Mouse (Mus musculus) liver, embryonic 12.5 days (tissue): ENCODE measurements around the gene Dhdh. TPM values are rescaled to one million over a fixed set of nuclear protein-coding genes. Genes with fewer than 3 reads are reported as not detected.
A peak's percentile ranks its signal among the peaks of the same experiment; 100 is the strongest.
"Not testable (repeated sequence)": the region's sequence is repeated elsewhere in the genome, so short reads cannot be mapped to it uniquely, and the experiment has no call there.

Experiments
- ATAC-seq: fragments of 200-750 bp; cut with Nextera tagmentation; 2 replicates; pipeline ENCODE4 v1.8.0; 2017; ENCODE audit warnings: moderate number of reproducible peaks, mild to moderate bottlenecking, moderate library complexity
- H3K27ac ChIP-seq: fragments of 300-500 bp; sonication (generic); 2 replicates; pipeline ENCODE4 v1.5.1; 2016; ENCODE audit warnings: mild to moderate bottlenecking
- H3K27me3 ChIP-seq: fragments of 300-500 bp; sonication (generic); replicated peaks from 2 replicates; pipeline ENCODE4 v1.6.1; 2016; ENCODE audit warnings: mild to moderate bottlenecking, moderate library complexity
- H3K36me3 ChIP-seq: fragments of 300-500 bp; sonication (generic); 2 replicates; pipeline ENCODE4 v1.6.1; 2016; ENCODE audit warnings: mild to moderate bottlenecking, moderate library complexity
- H3K4me1 ChIP-seq: fragments of 300-500 bp; sonication (generic); 2 replicates; pipeline ENCODE4 v1.6.1; 2016
- H3K4me2 ChIP-seq: fragments of 300-500 bp; sonication (generic); 2 replicates; pipeline ENCODE4 v1.6.1; 2016; ENCODE audit warnings: mild to moderate bottlenecking, moderate library complexity
- H3K4me3 ChIP-seq: fragments of 300-500 bp; sonication (generic); 2 replicates; pipeline ENCODE4 v1.5.1; 2016; ENCODE audit warnings: mild to moderate bottlenecking, moderate library complexity
- H3K9ac ChIP-seq: fragments of 300-500 bp; sonication (generic); 2 replicates; pipeline ENCODE4 v1.6.1; 2016; ENCODE audit warnings: mild to moderate bottlenecking, moderate library complexity
- H3K9me3 ChIP-seq: fragments of 300-500 bp; sonication (generic); replicated peaks from 2 replicates; pipeline ENCODE4 v1.6.1; 2016; ENCODE audit warnings: mild to moderate bottlenecking, moderate library complexity
- WGBS: fragments of 180-500 bp; shearing (Covaris S2); methylation state at CpG from one replicate; pipeline ENCODE4 v1.1.7; 2016; ENCODE audit not compliant: insufficient replicate concordance; 5-methylcytosine and 5-hydroxymethylcytosine counted together
- polyA plus RNA-seq: library from polyadenylated mRNA; unstranded; fragments of >200 nt; fragmentation: Nextera tagmentation; extraction: Ambion mirVana; gene quantifications from 2 replicates; pipeline ENCODE4 v1.2.1, GENCODE M21; 2016

The Dhdh gene
- polyA plus RNA-seq, 1 experiment from 2014 or later = 3.1 TPM

- WGBS = 78% methylated on average over 5 of the region's 5 CpGs
Measured at GRCm38 (mm10) chr7:45484985-45485384, 3.6 kb downstream of the Dhdh start.

DNA sequence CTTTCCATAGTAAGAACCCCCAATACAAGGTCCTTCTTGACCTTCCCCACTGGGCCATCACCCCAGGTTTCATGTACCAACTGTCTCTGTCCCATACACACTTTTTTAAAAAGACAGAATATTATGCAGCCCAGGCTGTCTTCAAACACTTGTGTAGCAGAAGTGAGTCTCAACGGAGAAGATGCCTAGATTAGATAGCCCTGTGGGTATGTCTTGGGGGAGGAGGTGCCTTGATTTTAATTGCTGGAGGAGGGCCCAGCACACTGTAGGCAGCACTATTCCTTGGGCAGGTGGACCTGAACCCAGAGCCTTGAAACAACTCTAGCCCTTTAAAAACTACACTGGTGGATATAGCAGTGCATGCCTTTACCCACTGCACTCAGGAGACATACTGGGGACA, 6.4 kb downstream of the Dhdh start:
- Histone ChIP-seq H3K27me3 (no peaks in the 10 kb centered on the region), H3K4me2 (no peak overlapping the region), H3K4me1 (peaks cover 47% of the 10 kb centered on the region), H3K9me3 (no peaks in the 10 kb centered on the region), H3K4me3 (no peak overlapping the region), H3K27ac (no peak overlapping the region), H3K9ac (no peak overlapping the region), H3K36me3 (peaks cover 6% of the 10 kb centered on the region)
- ATAC-seq = no peak
- WGBS = 23% methylated on average over 1 of the region's 1 CpGs

More at GRCm38 (mm10) chr7:45484985-45485384, 3.6 kb downstream of the Dhdh start:
- ATAC-seq, H3K27me3 ChIP-seq, H3K36me3 ChIP-seq, H3K9me3 ChIP-seq, H3K4me3 ChIP-seq, H3K9ac ChIP-seq, H3K4me2 ChIP-seq: not testable (repeated sequence)
- H3K4me1 ChIP-seq = peaks cover 71% of the 10 kb centered on the region
- 0 out of 2 replicates have a peak overlapping the region, but pooled peaks have one; percentile 14 for H3K27ac ChIP-seq

DNA sequence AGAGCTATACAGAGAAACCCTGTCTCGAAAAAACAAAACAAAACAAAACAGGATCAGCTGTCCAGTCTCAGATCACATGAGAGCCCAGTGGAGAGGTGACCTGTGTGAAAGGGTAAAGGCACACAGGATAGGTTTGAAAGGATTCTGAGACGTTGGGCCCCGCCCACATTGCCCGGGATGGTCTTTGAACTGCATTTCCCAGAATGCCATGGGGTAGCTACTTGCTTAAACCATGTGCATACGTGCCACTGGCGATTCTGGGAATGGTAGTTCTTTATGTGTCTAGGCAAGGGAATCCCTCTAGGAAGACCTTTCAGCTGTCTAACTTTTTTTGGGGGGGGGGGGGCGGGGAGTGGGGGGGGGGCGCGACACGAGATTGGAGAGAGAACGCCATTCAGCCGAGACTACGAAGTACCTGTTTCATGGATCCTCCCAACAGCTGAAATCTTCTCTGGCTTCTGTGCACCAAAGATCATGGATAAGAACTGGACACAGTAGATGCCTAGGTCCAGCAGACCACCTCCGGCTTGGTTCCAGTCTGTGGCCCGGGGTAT, 7.2 kb downstream of the Dhdh start, which contains the start of gene Tulp2:
Gene Tulp2 (plus strand): TSS at position 504 of the 554 bp plus-strand sequence.
- Histone ChIP-seq H3K4me2 (no peak within 1 kb of the TSS), H3K4me1 (peaks cover 46% of the 10 kb centered on the region), H3K9me3 (no peaks in the 10 kb centered on the region), H3K27ac (no peak within 1 kb of the TSS), H3K9ac (no peak within 1 kb of the TSS), H3K4me3 (no peak within 1 kb of the TSS), H3K27me3 (no peaks in the 10 kb centered on the region), H3K36me3 (peaks cover 6% of the 10 kb centered on the region)
- 46% methylated on average over 13 of the region's 15 CpGs for WGBS
- peak; percentile 60 for ATAC-seq

- WGBS = 66% methylated on average over 4 of the region's 4 CpGs
- ATAC-seq, H3K36me3 ChIP-seq: not testable (repeated sequence)
Measured at GRCm38 (mm10) chr7:45480310-45480709, 8.3 kb downstream of the Dhdh start.

DNA sequence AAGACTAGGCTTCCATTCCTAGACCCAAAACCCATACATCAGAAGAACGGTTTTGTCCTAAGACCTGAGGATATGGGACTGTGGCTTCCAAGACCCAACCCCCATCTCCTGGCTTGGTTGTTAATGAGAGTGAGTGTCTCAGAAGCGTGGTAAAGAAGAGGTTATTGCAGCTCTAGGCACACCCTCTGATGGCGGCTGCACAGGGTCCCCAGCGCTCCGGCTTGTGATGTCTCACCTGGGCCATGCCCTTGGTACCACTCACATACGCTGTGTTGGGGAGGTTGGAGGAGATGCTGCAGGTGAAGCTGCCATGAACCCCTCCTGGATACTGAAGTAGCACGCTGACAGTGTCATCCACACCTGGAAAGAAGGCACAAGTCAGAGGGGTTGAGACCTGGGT, 9.8 kb downstream of the Dhdh start:
- Histone ChIP-seq H3K9me3 (no peaks in the 10 kb centered on the region), H3K9ac (no peak overlapping the region), H3K4me1 (peaks cover 51% of the 10 kb centered on the region), H3K4me3 (no peak overlapping the region), H3K4me2 (no peak overlapping the region), H3K27ac (no peak overlapping the region), H3K36me3 (peaks cover 6% of the 10 kb centered on the region), H3K27me3 (no peaks in the 10 kb centered on the region)
- WGBS = 85% methylated on average over 7 of the region's 7 CpGs
- ATAC-seq = no peak

More at GRCm38 (mm10) chr7:45480310-45480709, 8.3 kb downstream of the Dhdh start:
- H3K9me3 ChIP-seq, H3K4me3 ChIP-seq, H3K9ac ChIP-seq, H3K27ac ChIP-seq, H3K27me3 ChIP-seq, H3K4me2 ChIP-seq: not testable (repeated sequence)
- peaks cover 46% of the 10 kb centered on the region for H3K4me1 ChIP-seq

GRCm38 (mm10) chr7:45477003-45477402, 11.6 kb downstream of the Dhdh start:
- H3K4me1 ChIP-seq = peaks cover 39% of the 10 kb centered on the region
- H3K27ac ChIP-seq = no peak overlapping the region
- 23% methylated on average over 3 of the region's 3 CpGs for WGBS
- no peak overlapping the region for H3K9ac ChIP-seq
- no peak for ATAC-seq
- no peaks in the 10 kb centered on the region for H3K27me3 ChIP-seq
- peaks cover 6% of the 10 kb centered on the region for H3K36me3 ChIP-seq
- no peak overlapping the region for H3K4me3 ChIP-seq
- no peaks in the 10 kb centered on the region for H3K9me3 ChIP-seq
- H3K4me2 ChIP-seq = no peak overlapping the region

GRCm38 (mm10) chr7:45476453-45476852, 12.2 kb downstream of the Dhdh start:
- no peaks in the 10 kb centered on the region for H3K27me3 ChIP-seq
- H3K4me2 ChIP-seq = no peak overlapping the region
- H3K36me3 ChIP-seq = peaks cover 6% of the 10 kb centered on the region
- no peaks in the 10 kb centered on the region for H3K9me3 ChIP-seq
- H3K4me1 ChIP-seq = peaks cover 39% of the 10 kb centered on the region
- H3K9ac ChIP-seq = no peak overlapping the region
- no peak for ATAC-seq
- WGBS = 28% methylated on average over 1 of the region's 1 CpGs
- H3K4me3 ChIP-seq = no peak overlapping the region
- no peak overlapping the region for H3K27ac ChIP-seq

- Histone ChIP-seq H3K4me3 (peak overlapping the region; percentile 43), H3K27ac (peak overlapping the region; percentile 73), H3K9ac (peak overlapping the region; percentile 58), H3K9me3 (no peaks in the 10 kb centered on the region), H3K4me1 (peaks cover 39% of the 10 kb centered on the region), H3K4me2 (peak overlapping the region; percentile 64), H3K36me3 (peaks cover 6% of the 10 kb centered on the region), H3K27me3 (no peaks in the 10 kb centered on the region)
- WGBS = 45% methylated on average over 16 of the region's 16 CpGs
- ATAC-seq = peak; percentile 70
Measured at GRCm38 (mm10) chr7:45475291-45475969, 13.2 kb downstream of the Dhdh start.

- H3K4me2 ChIP-seq = no peak overlapping the region
- no peaks in the 10 kb centered on the region for H3K27me3 ChIP-seq
- no peak for ATAC-seq
- no peaks in the 10 kb centered on the region for H3K9me3 ChIP-seq
- no peak overlapping the region for H3K27ac ChIP-seq
- H3K4me3 ChIP-seq = no peak overlapping the region
- peaks cover 37% of the 10 kb centered on the region for H3K4me1 ChIP-seq
- H3K9ac ChIP-seq = no peak overlapping the region
- no peaks in the 10 kb centered on the region for H3K36me3 ChIP-seq
- WGBS = 6% methylated on average over 3 of the region's 3 CpGs
Measured at GRCm38 (mm10) chr7:45470869-45471268, 17.7 kb downstream of the Dhdh start.

DNA sequence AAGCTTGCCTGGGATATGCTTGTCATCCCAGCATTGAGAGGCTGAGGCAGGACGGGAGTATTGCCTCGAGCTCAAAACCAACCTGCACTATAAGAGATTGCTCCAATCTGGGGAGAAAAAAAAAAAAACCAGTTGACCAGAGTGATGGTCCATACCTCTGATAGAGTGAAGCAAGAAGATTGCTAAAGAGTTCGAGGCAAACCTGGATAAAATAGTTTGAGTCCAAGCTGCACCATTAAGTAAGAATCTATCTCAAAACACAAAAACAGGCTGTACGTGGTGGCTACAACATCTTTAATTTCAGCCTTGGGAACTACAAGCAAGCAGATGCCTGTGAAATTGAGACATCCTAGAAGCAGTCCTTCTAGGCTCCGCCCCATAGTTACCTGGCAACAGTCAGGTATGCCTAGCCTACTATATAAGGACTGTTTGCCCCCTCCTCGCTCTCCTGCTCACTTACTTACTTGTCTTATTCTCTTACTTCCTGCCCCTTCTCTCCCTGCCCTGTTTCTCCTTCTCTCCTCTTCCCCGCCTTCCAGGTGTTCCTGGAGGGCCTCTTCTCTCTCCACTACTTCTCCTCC, 21.4 kb downstream of the Dhdh start:
- Histone ChIP-seq H3K4me1 (peaks cover 49% of the 10 kb centered on the region), H3K9me3 (no peaks in the 10 kb centered on the region), H3K36me3 (peaks cover 34% of the 10 kb centered on the region), H3K9ac (0 out of 2 replicates have a peak overlapping the region, but pooled peaks have one; percentile 90), H3K27me3 (no peaks in the 10 kb centered on the region), H3K27ac (no peak overlapping the region; the same call in 1 of the 2 replicates), H3K4me2 (peak overlapping the region; percentile 93), H3K4me3 (peak overlapping the region; percentile 81)
- ATAC-seq = peak; percentile 2; the same call in 1 of the 2 replicates
- WGBS = 45% methylated on average over 7 of the region's 7 CpGs

- peak within 1 kb of the TSS; percentile 90 for H3K9ac ChIP-seq
- H3K36me3 ChIP-seq = peaks cover 40% of the 10 kb centered on the region
- WGBS = under 1% methylated on average over 50 of the region's 58 CpGs
- H3K4me3 ChIP-seq = peak within 1 kb of the TSS; percentile 81
- peak; percentile 76 for ATAC-seq
- H3K9me3 ChIP-seq = no peaks in the 10 kb centered on the region
- H3K27ac ChIP-seq = peak within 1 kb of the TSS; percentile 75
- peaks cover 51% of the 10 kb centered on the region for H3K4me1 ChIP-seq
- H3K27me3 ChIP-seq = no peaks in the 10 kb centered on the region
- peak within 1 kb of the TSS; percentile 93 for H3K4me2 ChIP-seq
Measured at GRCm38 (mm10) chr7:45466283-45467089, 22.1 kb downstream of the Dhdh start, which contains the start of gene Bax. Gene Bax (minus strand): TSS chr7:45466898.
